Mouse (Mus musculus): Measurements from ENCODE around the gene Pkd1. TPM values are rescaled to one million over a fixed set of nuclear protein-coding genes. Genes with fewer than 3 reads are reported as not detected.

The Pkd1 gene
- total and polyA plus RNA-seq, 3 experiments: 5.0 to 28.0 (median 5.8) TPM

- Histone ChIP-seq H3K4me1 (ENCODE audit: insufficient read depth, low read depth, low read length) (peaks cover 8% of the 10 kb centered on the region), H3K4me3 (ENCODE audit: low read depth, low read length) (no peak overlapping the region), H3K36me3 (replicated peaks) (no peaks in the 10 kb centered on the region), H3K9me3 (replicated peaks) (no peaks in the 10 kb centered on the region), H3K27me3 (ENCODE audit: insufficient read depth, low read length) (peaks cover 35% of the 10 kb centered on the region)
- no peak for DNase-seq (ENCODE audit: low spot score)
- no peak for ATAC-seq (ENCODE audit: extremely low read depth, insufficient number of reproducible peaks, low FRiP score, poor library complexity, severe bottlenecking)
- TF ChIP-seq TAL1 (conservative IDR thresholded peaks at IDR 0.05; ENCODE audit: low read depth, low read length): no peak
- TF ChIP-seq POLR2AphosphoS5 (IDR thresholded peaks at IDR 0.05; ENCODE audit: insufficient replicate concordance, low read depth, low read length): no peak
- TF ChIP-seq GATA2 (IDR thresholded peaks at IDR 0.05; ENCODE audit: borderline replicate concordance, low read depth, low read length): no peak
- no peak for TF ChIP-seq GATA1 (IDR thresholded peaks at IDR 0.05; ENCODE audit: borderline replicate concordance, low read length)
- TF ChIP-seq CTCF (IDR thresholded peaks at IDR 0.05; ENCODE audit: low read depth, low read length): no peak
Measured at GRCm38 (mm10) chr17:24538950-24539349, 10.7 kb upstream of the Pkd1 start.

- H3K27me3 ChIP-seq (ENCODE audit: insufficient read depth, low read length): peaks cover 33% of the 10 kb centered on the region
- no peak for TF ChIP-seq CTCF (IDR thresholded peaks at IDR 0.05; ENCODE audit: low read depth, low read length)
- peaks cover 9% of the 10 kb centered on the region for H3K4me1 ChIP-seq (ENCODE audit: insufficient read depth, low read depth, low read length)
- no peak for DNase-seq (ENCODE audit: low spot score)
- no peak for ATAC-seq (ENCODE audit: extremely low read depth, insufficient number of reproducible peaks, low FRiP score, poor library complexity, severe bottlenecking)
- H3K4me3 ChIP-seq (ENCODE audit: low read depth, low read length): no peak overlapping the region
- H3K36me3 ChIP-seq (replicated peaks): no peaks in the 10 kb centered on the region
- H3K9me3 ChIP-seq (replicated peaks): no peaks in the 10 kb centered on the region
Measured at GRCm38 (mm10) chr17:24540375-24540774, 9.3 kb upstream of the Pkd1 start.

GRCm38 (mm10) chr17:24544613-24545012, 5.0 kb upstream of the Pkd1 start:
- Histone ChIP-seq H3K9me3 (replicated peaks) (no peaks in the 10 kb centered on the region), H3K4me1 (ENCODE audit: insufficient read depth, low read depth, low read length) (peaks cover 22% of the 10 kb centered on the region), H3K36me3 (replicated peaks) (no peaks in the 10 kb centered on the region), H3K4me3 (ENCODE audit: low read depth, low read length) (peak overlapping the region; percentile 42; the same call in 1 of the 2 replicates), H3K27me3 (ENCODE audit: insufficient read depth, low read length) (peaks cover 7% of the 10 kb centered on the region)
- ATAC-seq (ENCODE audit: extremely low read depth, insufficient number of reproducible peaks, low FRiP score, poor library complexity, severe bottlenecking) (no peak), DNase-seq (ENCODE audit: low spot score) (no peak)
- TF ChIP-seq GATA2 (IDR thresholded peaks at IDR 0.05; ENCODE audit: borderline replicate concordance, low read depth, low read length) (no peak), CTCF (IDR thresholded peaks at IDR 0.05; ENCODE audit: low read depth, low read length) (no peak), TAL1 (conservative IDR thresholded peaks at IDR 0.05; ENCODE audit: low read depth, low read length) (no peak), POLR2AphosphoS5 (IDR thresholded peaks at IDR 0.05; ENCODE audit: insufficient replicate concordance, low read depth, low read length) (no peak), GATA1 (IDR thresholded peaks at IDR 0.05; ENCODE audit: borderline replicate concordance, low read length) (no peak)

- Histone ChIP-seq H3K36me3 (replicated peaks) (no peaks in the 10 kb centered on the region), H3K4me3 (ENCODE audit: low read depth, low read length) (no peak overlapping the region), H3K4me1 (ENCODE audit: insufficient read depth, low read depth, low read length) (peaks cover 24% of the 10 kb centered on the region), H3K27me3 (ENCODE audit: insufficient read depth, low read length) (peaks cover 7% of the 10 kb centered on the region), H3K9me3 (replicated peaks) (no peaks in the 10 kb centered on the region)
- TF ChIP-seq GATA1 (IDR thresholded peaks at IDR 0.05; ENCODE audit: borderline replicate concordance, low read length) (no peak), POLR2AphosphoS5 (IDR thresholded peaks at IDR 0.05; ENCODE audit: insufficient replicate concordance, low read depth, low read length) (no peak), GATA2 (IDR thresholded peaks at IDR 0.05; ENCODE audit: borderline replicate concordance, low read depth, low read length) (no peak), TAL1 (conservative IDR thresholded peaks at IDR 0.05; ENCODE audit: low read depth, low read length) (no peak), CTCF (IDR thresholded peaks at IDR 0.05; ENCODE audit: low read depth, low read length) (no peak)
- no peak for DNase-seq (ENCODE audit: low spot score)
- no peak for ATAC-seq (ENCODE audit: extremely low read depth, insufficient number of reproducible peaks, low FRiP score, poor library complexity, severe bottlenecking)
Measured at GRCm38 (mm10) chr17:24545247-24545646, 4.4 kb upstream of the Pkd1 start.

- Histone ChIP-seq H3K4me1 (ENCODE audit: insufficient read depth, low read depth, low read length) (peaks cover 33% of the 10 kb centered on the region), H3K36me3 (replicated peaks) (no peaks in the 10 kb centered on the region), H3K4me3 (ENCODE audit: low read depth, low read length) (no peak overlapping the region), H3K9me3 (replicated peaks) (no peaks in the 10 kb centered on the region), H3K27me3 (ENCODE audit: insufficient read depth, low read length) (peaks cover 7% of the 10 kb centered on the region)
- DNase-seq (ENCODE audit: low spot score) (no peak), ATAC-seq (ENCODE audit: extremely low read depth, insufficient number of reproducible peaks, low FRiP score, poor library complexity, severe bottlenecking) (no peak)
- TF ChIP-seq POLR2AphosphoS5 (IDR thresholded peaks at IDR 0.05; ENCODE audit: insufficient replicate concordance, low read depth, low read length) (no peak), GATA1 (IDR thresholded peaks at IDR 0.05; ENCODE audit: borderline replicate concordance, low read length) (no peak), GATA2 (IDR thresholded peaks at IDR 0.05; ENCODE audit: borderline replicate concordance, low read depth, low read length) (no peak), TAL1 (conservative IDR thresholded peaks at IDR 0.05; ENCODE audit: low read depth, low read length) (no peak), CTCF (IDR thresholded peaks at IDR 0.05; ENCODE audit: low read depth, low read length) (no peak)
Measured at GRCm38 (mm10) chr17:24546234-24546633, 3.4 kb upstream of the Pkd1 start.

- no peak for TF ChIP-seq GATA1 (IDR thresholded peaks at IDR 0.05; ENCODE audit: borderline replicate concordance, low read length)
- no peak for TF ChIP-seq POLR2AphosphoS5 (IDR thresholded peaks at IDR 0.05; ENCODE audit: insufficient replicate concordance, low read depth, low read length)
- TF ChIP-seq GATA2 (IDR thresholded peaks at IDR 0.05; ENCODE audit: borderline replicate concordance, low read depth, low read length): no peak
- no peak for TF ChIP-seq TAL1 (conservative IDR thresholded peaks at IDR 0.05; ENCODE audit: low read depth, low read length)
- no peak for TF ChIP-seq CTCF (IDR thresholded peaks at IDR 0.05; ENCODE audit: low read depth, low read length)
- H3K4me1 ChIP-seq (ENCODE audit: insufficient read depth, low read depth, low read length): peaks cover 33% of the 10 kb centered on the region
- no peaks in the 10 kb centered on the region for H3K9me3 ChIP-seq (replicated peaks)
- peaks cover 9% of the 10 kb centered on the region for H3K36me3 ChIP-seq (replicated peaks)
- H3K27me3 ChIP-seq (ENCODE audit: insufficient read depth, low read length): peaks cover 7% of the 10 kb centered on the region
- DNase-seq (ENCODE audit: low spot score): no peak
- no peak for ATAC-seq (ENCODE audit: extremely low read depth, insufficient number of reproducible peaks, low FRiP score, poor library complexity, severe bottlenecking)
- peak overlapping the region; percentile 87 for H3K4me3 ChIP-seq (ENCODE audit: low read depth, low read length)
Measured at GRCm38 (mm10) chr17:24548435-24548834, 1.2 kb upstream of the Pkd1 start.

Measured in G1E (cell line).